Mouse (Mus musculus) megakaryocyte, embryonic 14.5 days (primary cell): ENCODE results near the gene Parm1.

ENCODE experiments used
- FLI1 ChIP-seq: IDR thresholded peaks from 2 replicates; pipeline ENCODE4 v1.6.1; 2012; ENCODE audit warnings: low read length, inconsistent platforms, mixed read lengths
- GATA1 ChIP-seq: IDR thresholded peaks from 3 replicates; pipeline ENCODE4 v1.6.1; 2012; ENCODE audit warnings: mixed read lengths, low read length, inconsistent platforms, borderline replicate concordance

DNA sequence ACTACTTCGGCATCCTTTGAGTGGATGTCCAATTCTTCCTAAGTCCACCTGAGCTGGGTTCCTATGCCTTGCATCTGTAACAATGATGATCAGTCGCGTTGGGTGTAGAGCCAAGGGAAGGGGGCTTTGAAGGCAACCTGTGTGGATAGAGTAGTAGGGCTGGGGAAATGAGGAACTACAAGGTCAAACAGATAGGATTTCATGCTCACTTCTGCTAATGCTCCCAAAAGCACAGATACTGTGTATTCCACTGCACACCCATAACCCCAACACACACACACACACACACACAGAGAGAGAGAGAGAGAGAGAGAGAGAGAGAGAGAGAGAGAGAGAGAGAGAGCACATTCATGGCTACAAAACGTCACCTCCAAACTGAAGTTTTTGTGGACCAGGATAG lies 38.7 kb upstream of the Parm1 start:
- TF ChIP-seq GATA1 = no peak
- no peak for TF ChIP-seq FLI1
